Mouse (Mus musculus) large intestine, adult 2 months (tissue): Measurements from ENCODE around the gene Btbd9. TPM values are rescaled to one million over a fixed set of nuclear protein-coding genes. Genes with fewer than 3 reads are reported as not detected.

Experiments
- DNase-seq: peaks from one replicate; pipeline ENCODE4 v3.0.0-alpha.2; 2012; ENCODE audit warnings: low read depth, low spot score
- WGBS: fragments of 180-500 bp; shearing (Covaris S2); methylation state at CpG from one replicate; pipeline ENCODE4 v1.1.7; 2018; 5-methylcytosine and 5-hydroxymethylcytosine counted together
- polyA plus RNA-seq: library from polyadenylated mRNA; depleted of rRNA; stranded (reverse); fragments of >200 nt; gene quantifications from 2 replicates; pipeline ENCODE4 v1.2.3, GENCODE M21; 2012

The Btbd9 gene
- polyA plus RNA-seq, 1 experiment: 13.5 TPM

DNA sequence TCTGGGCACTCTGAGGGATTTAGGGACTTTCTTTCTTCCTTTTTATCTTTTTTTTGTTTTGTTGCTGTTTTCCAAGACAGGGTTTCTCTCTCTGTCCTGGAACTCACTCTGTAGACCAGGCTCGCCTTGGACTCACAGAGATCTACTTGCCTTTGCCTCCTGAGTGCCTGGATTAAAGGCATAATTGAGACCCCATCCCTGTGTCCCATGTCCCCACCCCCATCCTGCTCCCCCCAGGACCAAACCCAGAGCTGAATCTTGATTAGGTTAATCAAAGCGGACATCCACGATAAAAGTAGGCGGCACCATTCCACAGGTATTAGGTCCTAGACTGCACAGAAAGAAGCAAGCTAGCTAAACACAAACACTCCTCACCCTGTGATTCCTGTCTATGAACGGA lies 28.7 kb upstream of the Btbd9 start:
- 90% methylated on average over 5 of the region's 5 CpGs for WGBS
- DNase-seq: no peak

DNA sequence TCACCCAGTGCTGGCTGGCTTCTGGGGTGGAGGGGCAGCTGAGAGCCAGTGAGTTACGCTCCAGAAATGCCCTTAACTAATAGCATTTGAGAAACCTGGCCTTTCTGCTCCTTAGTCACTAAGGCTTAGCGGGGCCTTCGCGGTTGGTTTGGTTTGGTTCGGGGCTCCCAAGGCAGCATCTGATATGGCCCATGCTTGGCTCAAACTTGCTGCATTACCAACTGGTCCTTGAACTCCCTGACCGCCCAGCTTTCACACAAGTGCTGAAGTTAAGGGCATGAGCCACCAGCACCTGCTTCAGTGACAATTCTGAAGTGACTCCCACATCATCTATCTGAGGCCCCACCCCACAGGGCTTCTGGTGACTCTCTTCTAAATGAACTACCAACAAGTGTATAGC lies 28.0 kb upstream of the Btbd9 start:
- WGBS: 94% methylated on average over 6 of the region's 6 CpGs

DNA sequence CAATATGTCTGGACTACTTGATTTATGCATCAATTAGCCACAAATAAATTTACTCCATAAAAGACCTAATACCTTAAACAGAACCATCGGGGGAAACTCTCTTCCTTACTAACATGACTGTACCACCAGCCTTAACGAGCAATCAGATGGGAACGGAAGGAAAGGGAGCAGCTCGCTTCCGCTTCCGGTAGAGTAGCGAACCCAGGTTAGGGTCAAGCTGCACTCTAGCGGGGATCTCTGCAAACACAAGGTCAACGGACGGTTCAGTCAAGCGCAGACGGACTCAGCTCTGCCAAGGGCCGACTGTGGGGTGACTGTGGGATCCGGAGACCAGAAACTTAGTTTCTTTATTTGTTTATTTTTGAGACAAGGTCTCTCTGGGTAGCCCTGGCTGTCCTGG lies 25.9 kb upstream of the Btbd9 start:
- DNase-seq: no peak
- WGBS: 88% methylated on average over 14 of the region's 14 CpGs

More for the DNA sequence above, 28.0 kb upstream of the Btbd9 start:
- no peak for DNase-seq

DNA sequence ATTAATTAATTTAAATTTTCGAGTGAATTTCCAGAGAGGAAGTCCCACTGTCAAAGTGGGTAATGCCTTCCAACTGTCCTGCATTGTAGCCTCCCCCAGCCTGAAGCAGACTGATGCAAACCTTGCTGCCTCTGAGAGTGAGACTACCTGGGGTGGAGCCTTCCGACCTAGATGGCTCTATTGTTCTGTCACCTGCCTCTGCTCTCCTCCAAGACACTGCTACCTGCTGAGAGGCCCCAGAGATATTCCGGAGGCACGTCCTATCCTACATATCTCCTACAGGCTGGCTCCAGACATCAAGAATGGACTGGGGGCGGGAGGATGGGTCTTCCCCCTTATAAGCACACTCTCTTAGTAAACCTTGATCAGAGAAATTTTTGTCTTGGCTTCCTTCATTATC lies 22.0 kb upstream of the Btbd9 start:
- WGBS: 92% methylated on average over 5 of the region's 5 CpGs
- no peak for DNase-seq

DNA sequence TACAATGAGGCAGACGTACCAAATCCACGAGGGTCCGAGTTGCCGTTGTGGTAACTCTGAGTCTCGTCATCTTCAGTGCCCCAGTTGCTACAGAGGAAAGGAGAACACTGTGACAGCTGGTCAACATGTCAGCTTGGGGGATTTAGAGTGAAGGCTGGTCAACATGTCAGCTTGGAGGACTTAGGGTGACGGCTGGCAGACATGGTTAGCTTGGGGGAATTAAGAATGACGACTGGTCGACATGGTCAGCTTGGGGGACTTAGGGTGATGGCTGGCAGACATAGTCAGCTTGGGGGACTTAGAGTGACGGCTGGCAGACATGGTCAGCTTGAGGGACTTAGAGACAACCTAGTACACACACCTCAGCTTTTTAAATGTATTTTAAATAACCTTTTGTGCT lies 21.5 kb upstream of the Btbd9 start:
- DNase-seq: no peak
- WGBS: 96% methylated on average over 9 of the region's 9 CpGs

DNA sequence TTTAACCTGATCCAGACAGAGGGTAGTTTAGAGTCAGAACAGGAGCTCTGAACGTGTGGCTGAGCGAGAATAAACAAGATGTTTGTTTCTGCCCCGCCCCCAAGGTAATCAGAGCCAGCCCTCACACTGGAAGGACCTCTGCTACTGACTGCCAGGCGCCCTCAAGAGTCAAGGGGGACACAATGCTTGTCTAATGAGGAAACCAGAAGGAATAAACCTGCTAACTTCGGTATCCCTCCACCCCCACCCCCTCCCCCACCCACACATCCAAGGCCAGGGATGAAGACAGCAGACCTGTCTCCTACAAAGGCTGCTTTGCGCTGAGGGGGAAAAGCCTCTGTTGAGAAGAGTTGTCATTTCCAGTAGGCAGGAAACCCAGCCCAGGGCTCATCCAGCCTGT lies 18.6 kb upstream of the Btbd9 start:
- WGBS: 52% methylated on average over 6 of the region's 6 CpGs
- no peak for DNase-seq

DNA sequence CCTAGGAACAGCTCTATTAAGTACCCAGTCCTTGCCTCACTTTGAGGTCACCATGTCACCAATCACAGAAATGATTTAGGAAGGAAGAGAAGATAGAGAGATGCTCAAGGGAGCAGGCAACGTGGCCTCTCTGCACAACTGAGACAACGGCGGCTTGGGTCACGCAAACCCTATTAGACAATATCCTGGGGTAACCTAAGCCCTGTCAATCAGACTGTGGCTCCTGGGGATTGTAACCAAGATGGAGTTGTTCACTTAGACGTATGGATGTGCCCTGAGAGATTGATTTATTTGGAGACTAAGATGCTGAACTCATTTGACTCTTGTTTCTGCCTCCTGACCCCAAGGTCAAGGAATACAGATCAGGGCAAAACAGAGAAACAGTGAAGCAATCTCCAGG lies 18.1 kb upstream of the Btbd9 start:
- DNase-seq: no peak
- 73% methylated on average over 5 of the region's 5 CpGs for WGBS

DNA sequence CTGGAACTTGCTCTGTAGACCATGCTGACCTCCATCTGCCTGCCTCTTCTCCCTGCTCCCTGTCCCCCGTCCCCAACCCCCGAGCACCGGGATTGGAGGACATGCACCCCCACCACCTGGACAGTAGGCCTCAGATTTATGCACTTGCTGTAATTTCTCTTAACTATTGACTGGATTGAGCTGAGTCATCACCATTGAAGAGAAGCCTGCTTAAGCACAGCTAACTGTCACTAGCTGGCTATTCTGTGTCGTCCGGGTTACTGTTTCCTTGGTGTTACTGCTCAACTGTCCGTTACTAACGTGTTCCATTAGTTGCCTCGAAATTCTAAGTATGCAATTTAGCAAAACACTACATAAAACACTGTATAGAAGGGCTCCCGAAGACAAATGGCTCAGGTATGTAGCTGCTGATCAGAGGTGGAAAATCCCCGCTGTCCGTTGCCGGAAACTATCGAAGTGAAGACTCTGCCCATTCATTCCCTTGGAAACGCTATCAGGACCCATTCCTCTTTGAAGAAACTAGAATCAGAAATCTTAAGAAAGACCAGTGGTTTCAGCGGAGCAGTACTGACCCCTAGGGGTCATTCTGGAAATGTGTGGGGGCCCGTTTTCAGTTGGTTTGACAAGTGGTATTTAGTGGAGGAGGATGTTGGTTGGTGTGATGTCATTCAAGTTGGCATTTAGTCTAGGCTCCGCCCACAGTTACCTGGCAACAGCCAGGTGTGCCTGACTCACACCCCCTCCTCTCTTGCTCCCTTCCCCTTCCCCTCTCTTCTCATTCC lies 14.3 kb upstream of the Btbd9 start:
- WGBS: 65% methylated on average over 17 of the region's 17 CpGs
- DNase-seq: no peak

DNA sequence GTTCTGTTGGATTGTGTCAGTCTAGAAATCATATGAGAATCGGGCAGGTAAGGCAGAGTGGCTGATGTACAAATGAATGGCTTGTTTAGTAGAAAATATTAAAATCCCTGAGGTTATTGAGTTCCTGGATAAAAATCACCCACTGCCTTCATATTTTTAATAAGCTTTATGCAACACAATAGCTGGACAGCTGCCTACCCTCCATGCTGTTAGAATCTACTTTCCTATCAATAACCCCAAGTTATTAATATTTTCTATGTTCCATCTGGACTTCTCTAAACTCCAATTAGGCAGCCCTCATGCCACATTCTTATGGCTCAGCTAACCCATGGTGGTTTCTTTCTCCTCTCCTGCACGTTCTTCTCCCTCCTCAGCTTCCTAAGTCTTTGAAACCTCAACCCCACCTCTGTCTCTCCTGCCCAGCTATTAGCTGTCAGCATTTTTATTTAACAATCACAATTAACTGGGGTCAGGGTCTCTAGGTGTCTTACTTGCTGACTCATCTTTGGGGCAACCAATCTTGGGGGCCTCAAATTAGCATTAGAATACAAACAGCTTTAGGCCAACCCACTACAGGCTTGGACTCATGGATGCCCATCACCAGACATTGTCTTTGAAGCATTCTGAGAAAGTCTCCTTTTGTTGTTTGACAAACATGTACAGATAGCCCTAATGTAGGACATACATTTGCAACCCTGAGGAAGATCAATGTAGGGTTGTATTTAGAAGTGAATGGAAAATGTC lies 7.1 kb upstream of the Btbd9 start:
- WGBS: 77% methylated on average over 2 of the region's 2 CpGs
- no peak for DNase-seq

DNA sequence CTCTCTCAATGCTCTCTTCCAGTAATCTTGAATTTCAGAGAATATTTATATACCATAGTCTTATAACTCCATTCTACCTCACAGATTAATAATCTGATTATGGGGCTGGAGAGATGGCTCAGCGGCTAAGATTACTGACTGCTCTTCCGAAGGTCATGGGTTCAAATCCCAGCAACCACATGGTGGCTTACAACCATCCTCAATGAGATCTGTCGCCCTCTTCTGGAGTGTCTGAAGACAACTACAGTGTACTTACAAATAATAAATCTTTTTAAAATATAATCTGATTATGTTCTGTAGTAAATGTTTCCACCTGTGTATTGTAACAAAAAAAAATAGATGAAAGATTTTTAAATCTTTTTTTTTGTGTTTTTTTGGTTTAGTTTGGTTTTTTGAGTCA lies 6.0 kb upstream of the Btbd9 start:
- 87% methylated on average over 3 of the region's 3 CpGs for WGBS
- no peak for DNase-seq

DNA sequence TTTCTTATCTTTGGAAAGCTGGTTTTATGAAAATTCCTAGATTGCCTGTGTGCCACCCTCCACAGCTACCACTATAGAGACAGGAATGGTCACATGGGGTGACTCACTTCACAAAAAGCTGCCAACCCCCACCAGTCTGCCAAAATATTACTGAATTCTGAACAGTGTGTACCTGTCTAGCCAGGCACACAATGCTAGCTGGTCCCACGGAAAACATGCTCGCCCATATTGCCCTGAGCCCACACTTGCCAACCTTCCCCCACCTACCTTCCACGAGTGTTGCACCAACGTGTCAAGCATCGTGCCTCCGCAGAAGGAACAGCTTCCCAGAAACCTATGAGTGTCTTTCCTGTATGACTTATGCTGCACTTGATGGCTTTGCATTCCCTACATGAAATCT lies 4.9 kb upstream of the Btbd9 start:
- no peak for DNase-seq
- 88% methylated on average over 6 of the region's 6 CpGs for WGBS

DNA sequence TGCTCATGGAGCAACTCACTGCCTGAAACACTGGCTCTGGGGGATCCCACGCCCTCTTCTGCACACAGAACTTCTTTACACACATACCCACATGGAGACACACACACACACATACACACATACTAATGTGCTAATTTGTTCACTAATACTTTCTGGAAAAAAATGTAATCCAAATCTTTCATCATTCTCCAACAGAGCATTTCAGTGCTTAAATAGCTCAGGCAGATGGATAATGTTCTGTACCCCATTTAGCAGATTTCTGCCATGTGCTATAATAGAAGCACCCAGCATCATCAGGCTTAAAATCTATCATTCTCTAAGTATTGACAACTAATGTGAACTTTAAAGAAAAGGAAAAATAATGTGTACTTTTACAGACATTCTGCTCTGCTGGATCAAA lies 4.5 kb upstream of the Btbd9 start:
- WGBS: 68% methylated on average over 1 of the region's 1 CpGs
- DNase-seq: no peak

DNA sequence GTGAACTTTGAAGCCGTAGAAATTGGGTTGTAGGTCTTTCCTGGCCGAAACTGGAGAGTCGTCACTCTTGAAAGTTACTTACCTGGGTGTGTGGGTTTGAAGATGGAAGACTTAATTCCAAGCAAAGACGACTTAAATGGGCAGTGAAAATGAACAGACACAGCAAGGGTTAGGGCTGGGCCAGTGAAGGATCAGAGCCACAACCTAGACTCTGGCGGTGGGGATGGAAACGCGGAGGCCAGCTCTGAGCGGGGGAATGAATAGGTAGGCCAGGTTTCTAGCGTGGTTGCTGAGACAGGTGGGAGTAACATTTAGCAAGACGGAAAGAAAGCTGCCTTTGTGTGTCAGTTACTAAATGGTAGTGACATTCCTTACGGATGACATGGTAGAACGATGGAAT lies 658 bp upstream of the Btbd9 start:
- 40% methylated on average over 12 of the region's 12 CpGs for WGBS
- no peak for DNase-seq

DNA sequence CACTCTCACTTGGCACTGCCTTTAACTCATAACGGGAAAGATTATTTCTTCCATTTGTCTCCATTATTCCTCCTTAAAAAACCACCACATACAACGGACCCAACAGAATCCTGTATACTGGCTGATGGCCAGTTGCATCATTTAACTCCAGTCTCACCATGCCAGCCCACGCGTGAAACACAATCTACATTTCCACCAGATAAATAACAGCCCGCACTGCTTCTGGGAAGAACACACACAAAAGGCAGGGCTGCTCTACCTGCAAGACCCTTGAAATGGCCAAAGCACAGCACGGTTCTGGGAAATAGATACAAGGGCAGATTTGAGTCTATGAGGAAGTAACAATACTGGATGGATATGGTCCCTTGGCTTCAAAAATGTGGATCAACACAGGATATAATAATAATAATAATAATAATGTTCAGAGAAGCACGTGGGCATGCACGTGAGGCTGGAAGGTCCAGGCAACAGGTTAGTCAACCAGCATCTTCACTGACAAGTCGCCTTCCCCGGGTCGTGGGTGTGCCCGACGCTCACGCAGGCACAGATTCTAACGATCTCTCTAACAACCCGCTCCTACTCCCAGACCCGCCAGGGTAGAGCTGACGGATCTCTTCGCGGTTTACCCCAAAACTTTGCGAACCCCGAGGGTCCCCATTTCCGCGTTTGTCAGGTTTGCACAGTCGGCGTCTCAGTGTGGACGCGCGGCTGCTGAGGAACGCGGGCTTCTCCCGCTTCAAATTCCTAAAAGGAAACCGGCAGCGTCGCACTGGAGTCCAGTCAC lies 975 bp downstream of the Btbd9 start:
- DNase-seq: no peak
- 1% methylated on average over 35 of the region's 35 CpGs for WGBS

DNA sequence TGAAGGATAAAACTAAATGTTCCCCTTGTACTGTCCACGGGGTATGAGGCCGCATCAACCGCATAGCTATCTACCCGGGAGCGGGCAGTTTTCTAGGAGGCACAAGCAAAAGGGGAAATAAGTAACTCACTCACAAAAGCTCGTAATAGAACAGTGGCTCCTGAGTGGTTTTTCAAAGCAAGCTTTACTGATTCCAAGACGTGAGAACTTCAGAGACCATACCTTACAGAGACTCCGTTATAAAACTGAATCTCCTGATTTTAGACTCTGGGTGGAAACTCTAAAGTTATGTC lies 1.6 kb downstream of the Btbd9 start:
- 54% methylated on average over 8 of the region's 8 CpGs for WGBS

DNA sequence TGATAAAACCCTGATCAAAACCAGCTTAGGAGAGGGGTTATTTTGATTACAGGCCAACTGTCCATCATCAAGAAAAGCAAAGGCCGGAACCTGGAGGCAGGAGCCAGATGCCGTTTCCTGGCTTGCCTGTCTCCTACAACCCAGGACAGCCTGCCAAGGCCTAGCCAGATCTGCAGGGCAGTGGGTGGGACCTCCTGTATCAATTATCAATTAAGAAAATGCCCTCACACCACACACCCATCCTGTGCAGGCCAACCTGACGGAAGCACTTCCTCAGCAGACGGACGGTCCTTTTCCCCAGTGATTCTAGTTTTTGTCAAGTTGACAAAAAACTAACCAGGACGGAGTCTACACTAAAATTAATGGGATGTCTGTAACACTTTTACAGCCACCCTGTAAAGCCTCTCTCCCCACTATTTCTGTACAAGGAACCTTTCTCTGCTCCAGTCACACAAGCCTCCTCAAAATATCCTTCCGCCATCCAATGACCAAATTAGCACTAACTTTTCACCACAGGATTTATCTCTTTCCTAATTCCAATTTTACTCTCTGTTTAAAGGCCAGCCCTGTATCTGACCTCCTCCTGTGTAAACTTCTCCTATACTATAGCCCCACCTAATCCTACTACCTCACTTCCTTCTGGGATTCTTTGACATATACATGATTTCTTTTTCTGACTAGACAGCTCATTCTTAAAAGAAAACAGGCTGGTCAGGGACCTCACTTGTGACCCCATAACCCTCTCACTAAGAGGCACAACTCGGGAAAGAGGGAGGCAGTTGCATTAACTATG lies 2.1 kb downstream of the Btbd9 start:
- no peak for DNase-seq
- WGBS: 73% methylated on average over 8 of the region's 8 CpGs

More for the DNA sequence above, 1.6 kb downstream of the Btbd9 start:
- no peak for DNase-seq

DNA sequence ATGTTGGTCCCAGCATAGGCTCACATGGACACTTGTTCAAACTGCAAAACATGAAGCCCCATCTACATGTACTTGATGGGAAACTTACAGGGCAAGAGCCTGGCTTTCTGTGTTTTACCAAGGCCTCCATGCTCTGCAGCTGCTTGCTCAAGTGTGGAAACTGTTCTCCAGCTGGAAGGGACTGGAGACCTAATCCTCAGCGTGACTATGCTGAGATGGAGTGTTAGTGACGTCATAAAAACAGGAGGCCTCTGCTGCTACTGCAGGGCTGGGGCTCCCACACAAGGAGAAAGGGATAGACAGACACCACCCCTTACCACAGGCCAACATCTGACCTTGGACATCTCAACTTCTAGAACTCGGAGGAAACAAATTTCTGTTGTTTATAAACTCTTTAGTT lies 5.3 kb downstream of the Btbd9 start:
- WGBS: 42% methylated on average over 3 of the region's 3 CpGs

DNA sequence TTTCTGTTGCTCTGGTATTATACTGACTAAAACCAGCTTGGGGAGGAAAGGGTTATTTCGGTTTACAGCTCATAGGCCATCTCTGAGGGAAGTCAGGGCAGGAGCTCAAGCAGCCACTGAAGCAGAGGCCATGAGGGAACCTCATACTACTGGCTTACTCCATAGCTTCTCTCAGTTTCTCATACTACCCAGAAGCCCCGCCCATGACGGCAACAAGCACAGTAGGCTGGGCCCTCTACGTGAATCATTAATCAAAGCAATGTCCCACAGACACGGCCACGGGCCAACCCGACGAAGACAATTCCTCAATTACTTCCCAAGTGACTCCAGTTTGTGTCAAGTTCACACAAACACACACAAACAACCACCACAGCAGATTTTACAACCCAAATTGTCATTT lies 6.1 kb downstream of the Btbd9 start:
- 20% methylated on average over 8 of the region's 8 CpGs for WGBS

More for the DNA sequence above, 5.3 kb downstream of the Btbd9 start:
- no peak for DNase-seq

DNA sequence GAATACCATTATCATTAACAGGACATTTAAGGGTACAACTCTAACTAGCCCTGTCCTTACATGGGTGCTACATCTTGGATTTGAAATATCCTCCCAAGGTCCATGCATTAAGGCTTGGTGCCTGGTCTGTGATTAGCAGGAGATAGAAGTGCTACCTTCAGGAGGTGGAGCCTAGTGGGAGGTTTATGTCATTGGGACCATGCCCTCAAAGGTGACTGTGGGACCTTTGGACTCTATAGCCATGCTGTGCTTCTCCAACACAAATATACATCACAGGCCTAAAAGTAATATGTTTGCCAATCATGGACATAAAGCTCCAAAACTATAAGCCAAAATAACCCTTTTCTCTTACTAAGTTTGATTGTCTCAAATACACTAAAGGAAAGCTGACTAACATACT lies 7.8 kb downstream of the Btbd9 start:
- no peak for DNase-seq

More for the DNA sequence above, 6.1 kb downstream of the Btbd9 start:
- DNase-seq: no peak

DNA sequence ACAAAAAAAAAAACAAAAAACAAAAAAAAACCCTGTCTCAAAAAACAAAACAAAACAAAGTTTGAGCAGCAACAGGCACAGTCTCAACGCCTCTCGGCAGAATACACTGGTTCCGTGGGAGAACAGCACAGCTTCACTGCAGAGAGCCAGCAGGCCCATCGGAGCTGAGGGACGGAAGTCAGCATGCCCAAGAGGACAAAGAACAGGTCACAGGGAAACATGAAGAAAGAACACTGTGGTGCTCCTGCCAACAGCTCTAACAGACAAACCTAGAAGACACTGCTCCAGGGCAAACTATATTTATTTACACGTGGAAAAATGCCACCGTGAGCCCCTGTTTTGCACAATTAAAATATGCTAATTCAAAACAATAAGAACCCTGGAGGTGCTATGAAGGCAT lies 11.3 kb downstream of the Btbd9 start:
- 81% methylated on average over 7 of the region's 7 CpGs for WGBS
- no peak for DNase-seq
